ENCODE assay signal across 19 mouse cellular contexts in genomic region chr3:115974228-115974627, GRCm38 (mm10). TPM values are rescaled to one million over a fixed set of nuclear protein-coding genes. Genes with fewer than 3 reads are reported as not detected.
DNase-seq lines count a peak whose midpoint lies in the region; ATAC-seq lines count a peak whose summit lies in the region.
"Had no signal": no experiment of that assay in that cellular context is flagged by ENCODE, and none has a peak within 500 bp of the region (broad histone marks: within the 10 kb centered on the region; RNA-seq: fewer than 3 reads in every experiment).

No protein-coding gene starts in this region.

- ATAC-seq in megakaryocyte, adult 5-6 weeks (ENCODE audit: poor library complexity, severe bottlenecking): peak; percentile 51
- ATAC-seq: forebrain, embryonic 14.5 days; midbrain, embryonic 16.5 days had no signal

- peak; percentile 51 to 53 for DNase-seq in spleen, postnatal 36 days (ENCODE audit: low spot score in 2 of 2)
- no peak for DNase-seq in spleen, postnatal 14 days (ENCODE audit: low spot score in 2 of 2)
- DNase-seq in CD8-positive naive resting alpha-beta T cell, adult 2 months (ENCODE audit: low read depth in 2 of 2, low spot score in 2 of 2): peak; percentile 79 to 82
- peak; percentile 47 for DNase-seq in thymus, postnatal 4 days
- DNase-seq in cerebellum, adult 11 months: no peak
- DNase-seq in embryo, embryonic 9.5 days (ENCODE audit: extremely low spot score): no peak
- DNase-seq: adrenal gland, adult 2 months; B cell, adult 2 months; cerebellum, adult 18-20 months; cerebellum, postnatal 14 days; embryo, embryonic 11 days; gastrocnemius, adult 2 months; kidney, adult 2 months; kidney, postnatal 10 days; liver, embryonic 13.5 days; lung, embryonic 14.5 days had no signal

RNA-seq across cellular contexts. Expression of gene Slc30a7, which starts 33.0 kb away (rescaled TPM):
- 32.3 and 33.2 TPM in 2 replicates for total RNA-seq in megakaryocyte, adult 5-6 weeks (2015)
- total RNA-seq in megakaryocyte, adult 5-6 weeks (2017): 65.1 and 66.7 TPM in 2 replicates

RNA-seq across cellular contexts. Expression of gene Extl2, which starts 33.0 kb away (rescaled TPM):
- total RNA-seq in megakaryocyte, adult 5-6 weeks (2015): 9.0 and 9.9 TPM in 2 replicates
- total RNA-seq in megakaryocyte, adult 5-6 weeks (2017): 6.7 and 9.5 TPM in 2 replicates

Comparison
In these comparisons a context has a peak if more than half of its experiments do, and no peak if none do; other contexts are left out.
1. DNase-seq: peak in spleen, postnatal 36 days (2 of 2), CD8-positive naive resting alpha-beta T cell, adult 2 months (2 of 2) and thymus, postnatal 4 days (single experiment); none in spleen, postnatal 14 days (0 of 2), cerebellum, adult 11 months (single experiment) and embryo, embryonic 9.5 days (single experiment).